Mouse (Mus musculus) heart, embryonic 11.5 days (tissue): Measurements from ENCODE around the gene Bcas3. TPM values are rescaled to one million over a fixed set of nuclear protein-coding genes. Genes with fewer than 3 reads are reported as not detected.
A peak's percentile ranks its signal among the peaks of the same experiment; 100 is the strongest.

Source experiments
- ATAC-seq: fragments of 200-750 bp; cut with Nextera tagmentation; replicated peaks from 2 replicates; pipeline ENCODE4 v1.8.0; 2017; ENCODE audit warnings: moderate library complexity; ENCODE audit not compliant: insufficient number of reproducible peaks, low FRiP score, low TSS enrichment
- H3K27ac ChIP-seq: fragments of 300-500 bp; sonication (generic); 2 replicates; pipeline ENCODE4 v1.5.1; 2014; ENCODE audit warnings: mild to moderate bottlenecking, low read depth, low read length
- H3K27me3 ChIP-seq: fragments of 300-500 bp; sonication (generic); 2 replicates; pipeline ENCODE4 v1.6.1; 2014; ENCODE audit warnings: mild to moderate bottlenecking, low read length, mixed read lengths; ENCODE audit not compliant: control insufficient read depth, insufficient read depth
- H3K36me3 ChIP-seq: fragments of 300-500 bp; sonication (generic); 2 replicates; pipeline ENCODE4 v1.6.1; 2014; ENCODE audit warnings: mild to moderate bottlenecking, low read length, moderate library complexity, mixed read lengths; ENCODE audit not compliant: control insufficient read depth, insufficient read depth
- H3K4me1 ChIP-seq: fragments of 300-500 bp; sonication (generic); 2 replicates; pipeline ENCODE4 v1.6.1; 2014; ENCODE audit warnings: low read length; ENCODE audit not compliant: control insufficient read depth, insufficient read depth
- H3K4me2 ChIP-seq: fragments of 300-500 bp; sonication (generic); 2 replicates; pipeline ENCODE4 v1.6.1; 2014; ENCODE audit warnings: mild to moderate bottlenecking, moderate library complexity
- H3K4me3 ChIP-seq: fragments of 300-500 bp; sonication (generic); 2 replicates; pipeline ENCODE4 v1.5.1; 2014; ENCODE audit warnings: low read depth, low read length
- H3K9ac ChIP-seq: fragments of 300-500 bp; sonication (generic); 2 replicates; pipeline ENCODE4 v1.6.1; 2014; ENCODE audit warnings: mild to moderate bottlenecking, low read depth, low read length, moderate library complexity
- H3K9me3 ChIP-seq: fragments of 300-500 bp; sonication (generic); replicated peaks from 2 replicates; pipeline ENCODE4 v1.6.1; 2016; ENCODE audit warnings: low read length; ENCODE audit not compliant: control insufficient read depth
- WGBS: fragments of 180-500 bp; shearing (Covaris S2); extraction: QIAGEN DNeasy Blood & Tissue Kit; methylation state at CpG from one replicate; pipeline ENCODE4 v1.1.7; 2014; ENCODE audit not compliant: insufficient replicate concordance; 5-methylcytosine and 5-hydroxymethylcytosine counted together
- polyA plus RNA-seq: library from polyadenylated mRNA; unstranded; fragments of >200 nt; fragmentation: Nextera tagmentation; extraction: Ambion mirVana; gene quantifications from 2 replicates; pipeline ENCODE4 v1.2.1, GENCODE M21; 2014

Bcas3 gene
- polyA plus RNA-seq, 1 experiment from 2014 or later: 22.8 TPM

GRCm38 (mm10) chr11:85523646-85524045, 170.7 kb downstream of the Bcas3 start:
- H3K9ac ChIP-seq: 0 out of 2 replicates have a peak overlapping the region, but pooled peaks have one; percentile 34
- no peaks in the 10 kb centered on the region for H3K9me3 ChIP-seq
- WGBS: 48% methylated on average over 6 of the region's 6 CpGs
- H3K36me3 ChIP-seq: no peaks in the 10 kb centered on the region
- peaks cover 19% of the 10 kb centered on the region for H3K4me1 ChIP-seq
- H3K4me3 ChIP-seq: no peak overlapping the region
- 0 out of 2 replicates have a peak, but pooled peaks cover 9% of the 10 kb centered on the region for H3K27me3 ChIP-seq
- H3K27ac ChIP-seq: no peak overlapping the region
- no peak for ATAC-seq
- peak overlapping the region; percentile 6; the same call in 1 of the 2 replicates for H3K4me2 ChIP-seq

DNA sequence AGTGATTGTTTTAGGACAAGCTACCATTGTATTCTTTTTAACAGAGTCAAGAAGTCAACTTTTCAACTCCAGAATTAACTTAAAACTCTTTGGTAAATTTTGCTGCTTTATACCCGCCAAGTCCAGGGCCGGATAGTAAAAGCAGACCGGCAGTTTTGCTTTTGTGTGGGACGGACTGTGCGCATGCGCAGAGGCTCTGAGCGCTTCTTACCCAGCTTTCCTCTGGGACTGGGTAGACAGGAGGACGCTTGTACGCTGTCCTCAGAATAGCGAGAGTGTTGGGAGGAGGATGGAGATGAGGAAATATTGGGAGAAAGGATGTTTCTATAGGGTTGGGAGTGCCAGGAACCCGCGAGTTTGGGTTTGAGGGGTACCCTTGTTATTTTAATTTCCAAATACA, 171.2 kb downstream of the Bcas3 start:
- H3K9ac ChIP-seq: 0 out of 2 replicates have a peak overlapping the region, but pooled peaks have one; percentile 49

GRCm38 (mm10) chr11:85524841-85525500, 172.0 kb downstream of the Bcas3 start:
- peaks cover 19% of the 10 kb centered on the region for H3K4me1 ChIP-seq
- H3K36me3 ChIP-seq: no peaks in the 10 kb centered on the region
- H3K9ac ChIP-seq: peak overlapping the region; percentile 49
- H3K4me3 ChIP-seq: peak overlapping the region; percentile 10
- 0 out of 2 replicates have a peak, but pooled peaks cover 9% of the 10 kb centered on the region for H3K27me3 ChIP-seq
- WGBS: 24% methylated on average over 16 of the region's 16 CpGs
- ATAC-seq: 0 out of 2 replicates have a peak, but pooled peaks have one; percentile 42
- H3K27ac ChIP-seq: peak overlapping the region; percentile 41; the same call in 1 of the 2 replicates
- H3K9me3 ChIP-seq: no peaks in the 10 kb centered on the region
- H3K4me2 ChIP-seq: peak overlapping the region; percentile 60

More for the DNA sequence above, 171.2 kb downstream of the Bcas3 start:
- WGBS: 42% methylated on average over 12 of the region's 12 CpGs
- Histone ChIP-seq H3K4me2 (peak overlapping the region; percentile 60), H3K9me3 (no peaks in the 10 kb centered on the region), H3K27ac (no peak overlapping the region), H3K27me3 (0 out of 2 replicates have a peak, but pooled peaks cover 9% of the 10 kb centered on the region), H3K36me3 (no peaks in the 10 kb centered on the region), H3K4me3 (peak overlapping the region; percentile 8), H3K4me1 (peaks cover 19% of the 10 kb centered on the region)
- ATAC-seq: no peak

DNA sequence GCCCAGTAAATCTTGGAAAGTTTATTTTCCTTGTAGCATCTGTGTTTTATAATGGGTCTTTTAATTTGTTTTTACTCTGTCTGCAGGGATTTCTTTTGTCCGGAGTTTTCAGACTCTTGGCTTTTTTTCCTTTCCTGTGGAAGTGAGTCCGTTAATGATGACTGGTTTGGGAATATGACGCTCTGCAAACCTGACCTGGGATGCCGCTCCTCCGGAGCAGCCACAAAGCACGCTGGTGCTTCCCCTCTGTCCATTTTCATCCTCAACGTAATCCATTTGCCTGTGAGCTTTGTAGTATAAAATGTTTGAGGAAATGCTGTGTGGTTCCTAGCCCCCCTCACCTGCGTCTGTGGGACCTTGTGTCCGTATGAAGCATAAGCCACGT, 172.5 kb downstream of the Bcas3 start:
- WGBS: 39% methylated on average over 10 of the region's 10 CpGs

GRCm38 (mm10) chr11:85525979-85526775, 173.2 kb downstream of the Bcas3 start:
- H3K4me1 ChIP-seq: peaks cover 19% of the 10 kb centered on the region
- H3K4me2 ChIP-seq: 0 out of 2 replicates have a peak overlapping the region, but pooled peaks have one; percentile 3
- 0 out of 2 replicates have a peak, but pooled peaks cover 9% of the 10 kb centered on the region for H3K27me3 ChIP-seq
- no peak for ATAC-seq
- no peak overlapping the region for H3K4me3 ChIP-seq
- H3K9ac ChIP-seq: no peak overlapping the region
- H3K9me3 ChIP-seq: no peaks in the 10 kb centered on the region
- H3K36me3 ChIP-seq: no peaks in the 10 kb centered on the region
- 35% methylated on average over 11 of the region's 11 CpGs for WGBS
- no peak overlapping the region for H3K27ac ChIP-seq

More for the DNA sequence above, 172.5 kb downstream of the Bcas3 start:
- H3K27ac ChIP-seq: peak overlapping the region; percentile 17; the same call in 1 of the 2 replicates
- peaks cover 19% of the 10 kb centered on the region for H3K4me1 ChIP-seq
- no peaks in the 10 kb centered on the region for H3K9me3 ChIP-seq
- H3K9ac ChIP-seq: 0 out of 2 replicates have a peak overlapping the region, but pooled peaks have one; percentile 6
- no peak for ATAC-seq
- no peak overlapping the region for H3K4me3 ChIP-seq
- H3K27me3 ChIP-seq: 0 out of 2 replicates have a peak, but pooled peaks cover 9% of the 10 kb centered on the region
- peak overlapping the region; percentile 60 for H3K4me2 ChIP-seq
- no peaks in the 10 kb centered on the region for H3K36me3 ChIP-seq

DNA sequence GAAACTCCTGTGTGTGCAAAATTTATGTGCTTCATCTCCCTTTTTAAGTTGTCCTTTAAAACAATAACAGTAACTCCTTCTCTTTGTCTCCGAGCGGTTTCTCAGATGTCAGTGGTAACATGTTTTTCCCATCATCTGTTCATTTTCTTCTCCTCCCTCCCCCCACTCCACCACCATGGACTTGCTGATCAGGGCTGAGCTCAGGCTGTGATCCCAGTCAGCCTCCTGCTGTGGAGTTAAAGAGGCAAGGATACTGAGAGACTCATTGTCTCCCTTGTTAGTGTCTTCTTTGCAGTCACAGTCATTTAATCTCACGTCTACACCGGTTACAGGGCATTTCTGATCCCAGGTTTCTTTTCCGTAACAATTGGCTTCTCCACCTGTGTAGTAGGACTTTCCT, 174.3 kb downstream of the Bcas3 start:
- no peak overlapping the region for H3K9ac ChIP-seq
- no peaks in the 10 kb centered on the region for H3K36me3 ChIP-seq
- no peak overlapping the region for H3K4me3 ChIP-seq
- no peak overlapping the region for H3K4me2 ChIP-seq
- no peak overlapping the region for H3K27ac ChIP-seq
- WGBS: 59% methylated on average over 5 of the region's 5 CpGs
- no peaks in the 10 kb centered on the region for H3K9me3 ChIP-seq
- peaks cover 19% of the 10 kb centered on the region for H3K4me1 ChIP-seq
- no peak for ATAC-seq
- 0 out of 2 replicates have a peak, but pooled peaks cover 6% of the 10 kb centered on the region for H3K27me3 ChIP-seq

- H3K36me3 ChIP-seq: no peaks in the 10 kb centered on the region
- ATAC-seq: no peak
- H3K4me3 ChIP-seq: no peak overlapping the region
- H3K27me3 ChIP-seq: 0 out of 2 replicates have a peak, but pooled peaks cover 6% of the 10 kb centered on the region
- H3K9me3 ChIP-seq: no peaks in the 10 kb centered on the region
- WGBS: 62% methylated on average over 5 of the region's 5 CpGs
- no peak overlapping the region for H3K4me2 ChIP-seq
- H3K27ac ChIP-seq: no peak overlapping the region
- H3K4me1 ChIP-seq: peaks cover 11% of the 10 kb centered on the region
- H3K9ac ChIP-seq: no peak overlapping the region
Observed at GRCm38 (mm10) chr11:85529531-85530285, 176.7 kb downstream of the Bcas3 start.

DNA sequence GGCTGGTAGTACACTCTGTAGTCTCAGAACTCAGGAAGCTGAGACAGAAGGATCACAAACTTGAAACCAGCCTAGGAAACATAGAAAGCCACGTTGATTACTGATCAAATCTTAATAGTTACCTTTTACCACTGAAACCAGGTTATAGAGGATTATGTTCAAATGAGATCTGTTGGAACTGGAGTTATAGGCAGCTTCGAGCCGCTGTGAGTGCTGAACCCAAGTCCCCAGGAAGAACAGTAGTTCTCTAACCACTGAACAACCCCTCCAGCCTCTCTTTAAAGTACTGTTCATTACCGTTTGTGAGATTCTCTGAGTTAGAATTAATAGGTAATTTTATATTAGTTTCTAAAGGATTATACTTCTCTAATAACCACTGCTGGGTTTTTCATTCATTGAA, 188.0 kb downstream of the Bcas3 start:
- 74% methylated on average over 4 of the region's 4 CpGs for WGBS
- peaks cover 5% of the 10 kb centered on the region; the same call in 1 of the 2 replicates for H3K4me1 ChIP-seq
- no peaks in the 10 kb centered on the region for H3K27me3 ChIP-seq
- no peaks in the 10 kb centered on the region for H3K36me3 ChIP-seq
- H3K27ac ChIP-seq: no peak overlapping the region
- H3K4me2 ChIP-seq: no peak overlapping the region
- ATAC-seq: no peak
- no peak overlapping the region for H3K9ac ChIP-seq
- H3K4me3 ChIP-seq: no peak overlapping the region
- no peaks in the 10 kb centered on the region for H3K9me3 ChIP-seq
